Mouse (Mus musculus) olfactory bulb, adult 2 months (tissue): Measurements from ENCODE around the gene Nr3c2. TPM values are rescaled to one million over a fixed set of nuclear protein-coding genes. Genes with fewer than 3 reads are reported as not detected.

Experiments
- H3K27ac ChIP-seq: fragments of 200-500 bp; 2 replicates; pipeline ENCODE4 v1.5.1; 2012; ENCODE audit warnings: low read depth, low read length; ENCODE audit not compliant: insufficient read depth
- H3K4me1 ChIP-seq: fragments of 200-500 bp; 2 replicates; pipeline ENCODE4 v1.6.1; 2012; ENCODE audit warnings: low read length; ENCODE audit not compliant: control insufficient read depth, insufficient read depth
- H3K4me3 ChIP-seq: fragments of 200-500 bp; 2 replicates; pipeline ENCODE4 v1.5.1; 2012; ENCODE audit warnings: mild to moderate bottlenecking, low read depth, low read length, moderate library complexity; ENCODE audit not compliant: insufficient read depth
- CTCF ChIP-seq: fragments of 200-500 bp; IDR thresholded peaks from 2 replicates; pipeline ENCODE4 v1.5.1; 2012; ENCODE audit warnings: low read depth, mild to moderate bottlenecking, low read length, moderate library complexity; ENCODE audit not compliant: insufficient read depth
- POLR2A ChIP-seq: fragments of 200-500 bp; IDR thresholded peaks from 2 replicates; pipeline ENCODE4 v1.6.1; 2012; ENCODE audit warnings: mild to moderate bottlenecking, low read depth, low read length, moderate library complexity; ENCODE audit not compliant: insufficient read depth
- WGBS: fragments of 180-500 bp; shearing (Covaris S2); methylation state at CpG from one replicate; pipeline ENCODE4 v1.1.7; 2018; 5-methylcytosine and 5-hydroxymethylcytosine counted together
- polyA plus RNA-seq: library from polyadenylated mRNA; stranded (reverse); fragments of >200 nt; gene quantifications from 2 replicates; pipeline ENCODE4 v1.2.4, GENCODE M21; 2012; ENCODE audit warnings: low replicate concordance; ENCODE audit not compliant: missing spikeins, insufficient read depth, insufficient read length

Gene Nr3c2
- polyA plus RNA-seq, 1 experiment, result not detected

DNA sequence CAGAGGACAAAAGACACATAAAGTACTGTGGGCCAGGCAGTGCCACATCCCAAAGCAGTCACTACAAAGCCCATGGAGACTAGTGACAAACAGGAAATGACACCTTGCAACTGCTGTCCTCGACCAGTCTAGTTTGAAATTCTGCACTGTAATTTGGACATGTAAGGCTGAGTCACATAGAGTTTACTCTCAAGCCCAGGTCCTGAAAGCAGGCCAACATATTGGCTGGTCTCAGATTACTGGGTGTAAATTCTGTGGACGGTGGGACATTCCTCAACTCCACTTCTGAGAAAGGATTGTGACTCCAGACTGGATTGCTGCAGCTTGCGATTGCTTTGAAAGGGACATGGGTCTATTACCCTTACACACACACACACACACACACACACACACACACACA lies 388.8 kb downstream of the Nr3c2 start:
- H3K27ac ChIP-seq, result no peak overlapping the region
- 0 out of 2 replicates have a peak, but pooled peaks cover 2% of the 10 kb centered on the region for H3K4me1 ChIP-seq
- 76% methylated on average over 3 of the region's 3 CpGs for WGBS
- no peak overlapping the region for H3K4me3 ChIP-seq
- TF ChIP-seq POLR2A, result no peak
- no peak for TF ChIP-seq CTCF

DNA sequence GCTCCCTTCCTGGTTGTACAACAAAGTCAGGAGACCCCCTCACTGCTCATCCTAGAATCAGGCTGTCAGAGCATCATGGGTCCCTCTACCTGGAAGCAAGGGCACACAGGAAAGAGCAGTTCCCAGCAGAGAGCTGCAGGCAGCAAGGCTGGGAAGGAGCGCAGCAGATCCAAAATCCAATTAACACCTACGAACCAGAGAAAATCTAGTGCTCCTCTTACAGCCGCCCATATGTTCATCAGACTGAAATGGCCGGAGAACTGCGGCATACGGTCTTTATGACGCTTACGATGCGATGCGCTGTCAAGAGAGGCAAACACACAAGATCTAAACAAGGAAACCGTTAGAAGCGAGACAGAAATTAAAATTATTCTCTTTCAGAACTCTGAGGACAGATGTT lies 389.2 kb downstream of the Nr3c2 start:
- Histone ChIP-seq H3K4me1 (0 out of 2 replicates have a peak, but pooled peaks cover 2% of the 10 kb centered on the region), H3K27ac (no peak overlapping the region), H3K4me3 (no peak overlapping the region)
- no peak for TF ChIP-seq POLR2A
- TF ChIP-seq CTCF, result no peak
- 92% methylated on average over 12 of the region's 12 CpGs for WGBS

DNA sequence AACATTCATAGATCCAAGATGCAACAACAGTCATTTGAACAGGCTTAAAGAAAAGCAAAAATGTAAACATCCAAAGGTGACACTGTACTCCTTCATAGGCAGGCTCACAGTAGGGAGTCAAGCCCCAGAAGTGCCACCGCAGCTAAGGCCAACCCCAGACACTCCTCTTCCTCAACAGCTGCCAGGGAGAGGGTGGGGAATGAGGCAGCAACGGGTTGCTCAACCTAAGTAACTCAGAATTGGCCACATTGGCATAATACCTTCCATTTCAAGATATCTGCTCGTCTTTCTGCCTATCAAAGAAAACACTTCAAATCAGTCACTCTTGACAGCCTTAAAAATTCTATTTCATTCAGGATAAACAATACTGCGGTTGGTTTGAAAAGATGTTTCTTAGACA lies 392.9 kb downstream of the Nr3c2 start:
- TF ChIP-seq POLR2A, result no peak
- TF ChIP-seq CTCF, result no peak
- Histone ChIP-seq H3K4me1 (0 out of 2 replicates have a peak, but pooled peaks cover 4% of the 10 kb centered on the region), H3K4me3 (no peak overlapping the region), H3K27ac (no peak overlapping the region)
- 41% methylated on average over 4 of the region's 4 CpGs for WGBS

- Histone ChIP-seq H3K4me1 (0 out of 2 replicates have a peak, but pooled peaks cover 4% of the 10 kb centered on the region), H3K4me3 (no peak overlapping the region), H3K27ac (no peak overlapping the region)
- TF ChIP-seq POLR2A (no peak), CTCF (no peak)
- WGBS, result 31% methylated on average over 11 of the region's 11 CpGs
Observed at GRCm38 (mm10) chr8:77292649-77293048, 393.4 kb downstream of the Nr3c2 start.

GRCm38 (mm10) chr8:77294599-77294998 lies 395.4 kb downstream of the Nr3c2 start:
- Histone ChIP-seq H3K4me1 (0 out of 2 replicates have a peak, but pooled peaks cover 4% of the 10 kb centered on the region), H3K27ac (no peak overlapping the region), H3K4me3 (no peak overlapping the region)
- WGBS, result 87% methylated on average over 11 of the region's 11 CpGs
- TF ChIP-seq POLR2A (no peak), CTCF (no peak)
